Mouse (Mus musculus) brain, embryonic 14.5 days (tissue): ENCODE measurements around the gene Smarca4.

Experiments
- CTCF ChIP-seq: fragments of 200-500 bp; IDR thresholded peaks from 2 replicates; pipeline ENCODE4 v1.5.1; 2012; ENCODE audit warnings: inconsistent platforms, mild to moderate bottlenecking, moderate library complexity, borderline replicate concordance; ENCODE audit not compliant: insufficient read depth, insufficient read length; ENCODE audit errors: extremely low read depth
- POLR2A ChIP-seq: fragments of 200-500 bp; IDR thresholded peaks from 2 replicates; pipeline ENCODE4 v1.6.1; 2012; ENCODE audit warnings: mild to moderate bottlenecking, inconsistent platforms, borderline replicate concordance; ENCODE audit not compliant: poor library complexity, insufficient read depth, insufficient read length, severe bottlenecking; ENCODE audit errors: extremely low read depth

- TF ChIP-seq CTCF: no peak
- no peak for TF ChIP-seq POLR2A
These were observed 90.8 kb downstream of the Smarca4 start for GRCm38 (mm10) chr9:21706586-21707265.
